Mouse (Mus musculus) embryonic facial prominence, embryonic 11.5 days (tissue): ENCODE data around the gene Skint4. TPM values are rescaled to one million over a fixed set of nuclear protein-coding genes. Genes with fewer than 3 reads are reported as not detected.

ENCODE experiments used
- ATAC-seq: fragments of 200-750 bp; cut with Nextera tagmentation; replicated peaks from 2 replicates; pipeline ENCODE4 v1.8.0; 2017; ENCODE audit warnings: low read depth; ENCODE audit not compliant: insufficient number of reproducible peaks, low FRiP score, low TSS enrichment
- DNase-seq: peaks from one replicate; pipeline ENCODE4 v3.0.0-alpha.2; 2015; ENCODE audit warnings: low spot score
- H3K27ac ChIP-seq: fragments of 300-500 bp; sonication (generic); replicated peaks from 2 replicates; pipeline ENCODE4 v1.5.1; 2014; ENCODE audit warnings: mild to moderate bottlenecking, low read depth, low read length, control low read depth
- H3K27me3 ChIP-seq: fragments of 300-500 bp; sonication (generic); 2 replicates; pipeline ENCODE4 v1.6.1; 2014; ENCODE audit warnings: mild to moderate bottlenecking, low read length, moderate library complexity, mixed read lengths; ENCODE audit not compliant: control insufficient read depth, insufficient read depth
- H3K36me3 ChIP-seq: fragments of 300-500 bp; sonication (generic); replicated peaks from 2 replicates; pipeline ENCODE4 v1.6.1; 2014; ENCODE audit warnings: low read depth, mild to moderate bottlenecking, low read length, moderate library complexity, mixed read lengths; ENCODE audit not compliant: control insufficient read depth, insufficient read depth
- H3K4me1 ChIP-seq: fragments of 300-500 bp; sonication (generic); 2 replicates; pipeline ENCODE4 v1.6.1; 2014; ENCODE audit warnings: low read length, mixed read lengths; ENCODE audit not compliant: control insufficient read depth, insufficient read depth
- H3K4me2 ChIP-seq: fragments of 300-500 bp; sonication (generic); 2 replicates; pipeline ENCODE4 v1.6.1; 2014; ENCODE audit warnings: low read depth, mild to moderate bottlenecking, control low read depth, low read length, moderate library complexity
- H3K4me3 ChIP-seq: fragments of 300-500 bp; sonication (generic); 2 replicates; pipeline ENCODE4 v1.5.1; 2014; ENCODE audit warnings: low read depth, low read length, control low read depth
- H3K9ac ChIP-seq: fragments of 300-500 bp; sonication (generic); replicated peaks from 2 replicates; pipeline ENCODE4 v1.6.1; 2014; ENCODE audit warnings: mild to moderate bottlenecking, control low read depth, low read length
- H3K9me3 ChIP-seq: fragments of 300-500 bp; sonication (generic); replicated peaks from 2 replicates; pipeline ENCODE4 v1.6.1; 2016; ENCODE audit warnings: mild to moderate bottlenecking, low read length, inconsistent platforms, mixed read lengths; ENCODE audit not compliant: control insufficient read depth
- polyA plus RNA-seq: library from polyadenylated mRNA; unstranded; fragments of >200 nt; fragmentation: Nextera tagmentation; extraction: Ambion mirVana; gene quantifications from 2 replicates; pipeline ENCODE4 v1.2.1, GENCODE M21; 2014

Skint4 gene
- polyA plus RNA-seq: not detected in 2 replicates

DNA sequence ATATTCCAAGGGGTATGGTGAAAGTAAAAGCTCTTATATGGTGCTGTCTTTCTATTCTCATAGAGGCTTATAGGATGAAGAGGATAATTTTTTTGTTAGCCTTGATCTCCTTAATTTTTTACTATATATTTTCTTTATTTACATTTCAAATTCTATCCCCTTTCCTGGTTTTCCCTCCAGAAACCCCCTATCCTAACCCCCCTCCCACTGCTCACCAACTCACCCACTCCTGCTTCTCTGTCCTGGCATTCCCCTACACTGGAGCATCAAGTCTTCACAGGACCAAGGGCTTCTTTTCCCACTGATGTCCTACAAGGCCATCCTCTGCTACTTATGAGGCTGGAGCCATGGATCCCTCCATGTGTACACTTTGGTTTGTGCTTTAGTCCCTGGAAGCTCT, at the start of gene Skint4:
Gene Skint4, plus strand, starts transcription at position 301 of the 400 bp plus-strand sequence.
- Histone ChIP-seq H3K27ac (no peak within 1 kb of the TSS), H3K4me2 (no peak within 1 kb of the TSS), H3K27me3 (no peaks in the 10 kb centered on the region), H3K4me3 (no peak within 1 kb of the TSS), H3K9me3 (no peaks in the 10 kb centered on the region), H3K36me3 (no peaks in the 10 kb centered on the region), H3K9ac (no peak within 1 kb of the TSS), H3K4me1 (no peaks in the 10 kb centered on the region)
- ATAC-seq: no peak
- no peak for DNase-seq

Other genes with a start within 250 kb of the Skint4 start
- gene Slc5a9, start 169.1 kb upstream of the Skint4 start, polyA plus RNA-seq: 0.07 TPM in 1 of 2 replicates, not detected in the other
- not detected in 2 replicates for gene Skint8, start 152.6 kb upstream of the Skint4 start, polyA plus RNA-seq
- gene Skint7, start 99.1 kb upstream of the Skint4 start, polyA plus RNA-seq: not detected in 2 replicates
- gene Skint1, start 65.7 kb upstream of the Skint4 start, polyA plus RNA-seq: not detected in 2 replicates
- gene Skint3, start 160.2 kb downstream of the Skint4 start, polyA plus RNA-seq: not detected in 2 replicates